Mouse (Mus musculus): ENCODE measurements around the gene Gm20708. TPM values are rescaled to one million over a fixed set of nuclear protein-coding genes. Genes with fewer than 3 reads are reported as not detected.
A peak's percentile ranks its signal among the peaks of the same experiment; 100 is the strongest.

Gene Gm20708
- polyA plus RNA-seq, 1 experiment from 2014 or later, result 0.21 TPM

GRCm38 (mm10) chr11:117775540-117775939 lies 33.9 kb upstream of the Gm20708 start:
- ATAC-seq (replicated peaks; ENCODE audit: low FRiP score, low read depth), result no peak
- no peak overlapping the region for H3K9ac ChIP-seq (ENCODE audit: low read depth, low read length)
- no peak overlapping the region for H3K4me3 ChIP-seq (replicated peaks; ENCODE audit: low read depth, low read length)
- no peak overlapping the region for H3K27ac ChIP-seq
- TF ChIP-seq CTCF (IDR thresholded peaks at IDR 0.05; ENCODE audit: low read depth), result no peak
- no peak overlapping the region for H3K4me2 ChIP-seq (ENCODE audit: low read length)
- no peaks in the 10 kb centered on the region for H3K9me3 ChIP-seq (replicated peaks; ENCODE audit: low read length)
- H3K4me1 ChIP-seq (replicated peaks; ENCODE audit: insufficient read depth, low read length), result peaks cover 14% of the 10 kb centered on the region
- H3K27me3 ChIP-seq (ENCODE audit: insufficient read depth, low read length), result no peaks in the 10 kb centered on the region
- WGBS, result 91% methylated on average over 13 of the region's 13 CpGs
- DNase-seq (ENCODE audit: low spot score), result no peak
- peaks cover 30% of the 10 kb centered on the region for H3K36me3 ChIP-seq (ENCODE audit: insufficient read depth, low read length)

- DNase-seq (ENCODE audit: low spot score), result no peak
- H3K27ac ChIP-seq, result no peak overlapping the region
- no peak for TF ChIP-seq CTCF (IDR thresholded peaks at IDR 0.05; ENCODE audit: low read depth)
These were observed 33.2 kb upstream of the Gm20708 start for GRCm38 (mm10) chr11:117776085-117776792.

GRCm38 (mm10) chr11:117777111-117777510 lies 32.4 kb upstream of the Gm20708 start:
- Histone ChIP-seq H3K4me1 (replicated peaks; ENCODE audit: insufficient read depth, low read length) (peaks cover 28% of the 10 kb centered on the region), H3K9ac (ENCODE audit: low read depth, low read length) (no peak overlapping the region), H3K27me3 (ENCODE audit: insufficient read depth, low read length) (no peaks in the 10 kb centered on the region), H3K4me3 (replicated peaks; ENCODE audit: low read depth, low read length) (no peak overlapping the region), H3K9me3 (replicated peaks; ENCODE audit: low read length) (no peaks in the 10 kb centered on the region), H3K4me2 (ENCODE audit: low read length) (no peak overlapping the region), H3K36me3 (ENCODE audit: insufficient read depth, low read length) (peaks cover 30% of the 10 kb centered on the region), H3K27ac (peak overlapping the region; percentile 99; the same call in 1 of the 2 replicates)
- DNase-seq (ENCODE audit: low spot score), result no peak
- 86% methylated on average over 5 of the region's 5 CpGs for WGBS
- TF ChIP-seq CTCF (IDR thresholded peaks at IDR 0.05; ENCODE audit: low read depth), result no peak
- ATAC-seq (replicated peaks; ENCODE audit: low FRiP score, low read depth), result no peak

More at GRCm38 (mm10) chr11:117776085-117776792, 33.2 kb upstream of the Gm20708 start:
- peaks cover 30% of the 10 kb centered on the region for H3K36me3 ChIP-seq (ENCODE audit: insufficient read depth, low read length)
- no peak for ATAC-seq (replicated peaks; ENCODE audit: low FRiP score, low read depth)
- no peak overlapping the region for H3K4me3 ChIP-seq (replicated peaks; ENCODE audit: low read depth, low read length)
- H3K4me1 ChIP-seq (replicated peaks; ENCODE audit: insufficient read depth, low read length), result peaks cover 19% of the 10 kb centered on the region
- no peak overlapping the region for H3K4me2 ChIP-seq (ENCODE audit: low read length)
- H3K9ac ChIP-seq (ENCODE audit: low read depth, low read length), result no peak overlapping the region
- H3K27me3 ChIP-seq (ENCODE audit: insufficient read depth, low read length), result no peaks in the 10 kb centered on the region
- no peaks in the 10 kb centered on the region for H3K9me3 ChIP-seq (replicated peaks; ENCODE audit: low read length)
- 80% methylated on average over 14 of the region's 14 CpGs for WGBS

GRCm38 (mm10) chr11:117778031-117778430 lies 31.4 kb upstream of the Gm20708 start:
- no peak overlapping the region; the same call in 1 of the 2 replicates for H3K4me2 ChIP-seq (ENCODE audit: low read length)
- peak overlapping the region; percentile 99 for H3K27ac ChIP-seq
- no peaks in the 10 kb centered on the region for H3K9me3 ChIP-seq (replicated peaks; ENCODE audit: low read length)
- no peak overlapping the region for H3K9ac ChIP-seq (ENCODE audit: low read depth, low read length)
- H3K36me3 ChIP-seq (ENCODE audit: insufficient read depth, low read length), result peaks cover 26% of the 10 kb centered on the region
- DNase-seq (ENCODE audit: low spot score), result no peak
- TF ChIP-seq CTCF (IDR thresholded peaks at IDR 0.05; ENCODE audit: low read depth), result no peak
- WGBS, result 86% methylated on average over 11 of the region's 11 CpGs
- no peak for ATAC-seq (replicated peaks; ENCODE audit: low FRiP score, low read depth)
- H3K4me3 ChIP-seq (replicated peaks; ENCODE audit: low read depth, low read length), result no peak overlapping the region
- peaks cover 31% of the 10 kb centered on the region for H3K4me1 ChIP-seq (replicated peaks; ENCODE audit: insufficient read depth, low read length)
- H3K27me3 ChIP-seq (ENCODE audit: insufficient read depth, low read length), result no peaks in the 10 kb centered on the region

- Histone ChIP-seq H3K4me3 (replicated peaks; ENCODE audit: low read depth, low read length) (peak overlapping the region; percentile 46), H3K9ac (ENCODE audit: low read depth, low read length) (peak overlapping the region; percentile 68), H3K27ac (peak overlapping the region; percentile 99), H3K4me2 (ENCODE audit: low read length) (peak overlapping the region; percentile 97), H3K36me3 (ENCODE audit: insufficient read depth, low read length) (peaks cover 25% of the 10 kb centered on the region), H3K27me3 (ENCODE audit: insufficient read depth, low read length) (no peaks in the 10 kb centered on the region), H3K9me3 (replicated peaks; ENCODE audit: low read length) (no peaks in the 10 kb centered on the region), H3K4me1 (replicated peaks; ENCODE audit: insufficient read depth, low read length) (peaks cover 36% of the 10 kb centered on the region)
- 24% methylated on average over 12 of the region's 12 CpGs for WGBS
- no peak for TF ChIP-seq CTCF (IDR thresholded peaks at IDR 0.05; ENCODE audit: low read depth)
- peak; percentile 79 for DNase-seq (ENCODE audit: low spot score)
- no peak; the same call in 1 of the 2 replicates for ATAC-seq (replicated peaks; ENCODE audit: low FRiP score, low read depth)
These were observed 30.5 kb upstream of the Gm20708 start for GRCm38 (mm10) chr11:117778851-117779433.

- Histone ChIP-seq H3K9ac (ENCODE audit: low read depth, low read length) (peak overlapping the region; percentile 68), H3K9me3 (replicated peaks; ENCODE audit: low read length) (no peaks in the 10 kb centered on the region), H3K4me3 (replicated peaks; ENCODE audit: low read depth, low read length) (peak overlapping the region; percentile 46), H3K27me3 (ENCODE audit: insufficient read depth, low read length) (no peaks in the 10 kb centered on the region), H3K4me2 (ENCODE audit: low read length) (peak overlapping the region; percentile 97), H3K36me3 (ENCODE audit: insufficient read depth, low read length) (peaks cover 22% of the 10 kb centered on the region), H3K4me1 (replicated peaks; ENCODE audit: insufficient read depth, low read length) (peaks cover 36% of the 10 kb centered on the region), H3K27ac (peak overlapping the region; percentile 99)
- DNase-seq (ENCODE audit: low spot score) (peak; percentile 91), ATAC-seq (replicated peaks; ENCODE audit: low FRiP score, low read depth) (peak; percentile 10; the same call in 1 of the 2 replicates)
- no peak for TF ChIP-seq CTCF (IDR thresholded peaks at IDR 0.05; ENCODE audit: low read depth)
- under 1% methylated on average over 38 of the region's 38 CpGs for WGBS
These were observed 29.9 kb upstream of the Gm20708 start for GRCm38 (mm10) chr11:117779434-117780198.
